Mouse (Mus musculus) E14TG2a.4 (cell line): ENCODE measurements around the gene Cntnap1.

Experiments used
- CTCF ChIP-seq: conservative IDR thresholded peaks from 2 replicates; pipeline ENCODE4 v1.5.1; 2014; ENCODE audit warnings: low read length
- NANOG ChIP-seq: IDR thresholded peaks from 2 replicates; pipeline ENCODE4 v1.6.1; 2014; ENCODE audit warnings: borderline replicate concordance, low read length, mixed read lengths

DNA sequence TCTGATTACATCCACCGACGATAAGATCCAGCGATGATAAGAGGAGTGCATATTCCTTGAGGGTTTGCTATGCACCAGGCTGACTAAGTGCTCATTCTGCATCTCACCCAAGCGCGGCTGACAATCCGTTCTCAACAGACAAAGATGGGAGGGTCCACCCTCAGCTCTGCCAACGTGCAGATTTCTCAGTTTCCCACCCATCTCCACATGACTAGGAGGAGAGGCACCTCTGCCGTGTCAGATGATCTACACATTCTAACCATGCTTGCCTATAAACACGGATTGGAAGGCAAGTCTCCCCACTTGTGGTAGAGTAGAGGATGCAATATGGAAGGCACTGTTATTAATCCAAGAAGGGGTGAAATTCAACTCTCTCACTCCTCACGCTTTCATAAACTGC lies 21.6 kb upstream of the Cntnap1 start:
- TF ChIP-seq CTCF (no peak), NANOG (no peak)
